Mouse (Mus musculus) lung, adult 2 months (tissue): ENCODE results near the gene Gbx1.

Experiments
- CTCF ChIP-seq: fragments of 200-500 bp; IDR thresholded peaks from 2 replicates; pipeline ENCODE4 v1.5.1; 2011; ENCODE audit warnings: mild to moderate bottlenecking, low read length, control low read depth; ENCODE audit not compliant: insufficient read depth
- POLR2A ChIP-seq: fragments of 200-500 bp; IDR thresholded peaks from 2 replicates; pipeline ENCODE4 v1.6.1; 2011; ENCODE audit warnings: low read depth, mild to moderate bottlenecking, control low read depth, low read length, borderline replicate concordance; ENCODE audit errors: extremely low read depth

GRCm38 (mm10) chr5:24553621-24554244 lies 26.7 kb upstream of the Gbx1 start:
- TF ChIP-seq CTCF (no peak), POLR2A (no peak)
